Mouse (Mus musculus) MEL-GATA-1-ER (cell line): ENCODE measurements around the gene Olfr493.

Experiments used
- DNase-seq: peaks from one replicate; pipeline ENCODE4 v3.0.0-alpha.2; 2012; ENCODE audit warnings: low read depth; ENCODE audit errors: extremely low read depth

Gene Olfr493

DNA sequence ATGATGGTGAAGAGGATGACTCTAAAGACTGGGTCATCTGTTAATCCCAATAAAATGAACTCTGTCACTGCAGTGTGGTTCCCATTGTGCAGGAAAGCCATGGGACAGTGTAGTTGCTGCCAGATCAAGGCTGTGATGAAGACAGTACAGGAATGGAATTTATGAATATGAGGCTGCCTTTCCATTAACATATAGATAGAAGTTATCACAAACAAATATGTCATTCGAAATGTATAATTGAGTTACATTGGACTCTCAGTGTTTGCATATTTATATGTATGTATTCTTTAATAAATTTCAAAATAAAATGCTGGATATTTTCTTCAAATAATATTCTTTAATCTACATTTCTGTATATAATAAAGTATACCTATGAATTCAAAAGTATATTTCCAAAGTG, at the start of gene Olfr493:
Gene Olfr493 (minus strand): TSS at position 101 of the 400 bp plus-strand sequence.
- DNase-seq = no peak

DNA sequence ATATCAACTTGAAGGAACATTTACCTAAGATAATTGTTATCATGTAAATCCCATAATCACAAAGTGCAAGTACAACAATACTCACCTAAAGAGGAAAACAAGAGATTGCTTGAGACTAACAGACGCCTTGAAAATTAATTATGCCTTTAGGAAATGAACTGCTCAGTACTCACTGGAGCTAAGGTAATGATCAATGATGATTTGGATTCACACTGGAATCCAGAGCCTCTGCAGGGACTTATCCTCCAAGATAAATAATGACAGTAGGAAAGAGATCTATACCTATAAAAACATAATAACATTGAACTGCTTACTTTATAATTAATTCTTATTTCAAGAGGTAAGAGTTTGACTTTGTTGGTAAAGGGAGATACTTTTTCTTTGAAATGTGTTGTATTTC, 46.1 kb upstream of the Olfr493 start, which contains the start of gene Olfr495:
Gene Olfr495 (plus strand): TSS at position 301 of the 400 bp plus-strand sequence.
- DNase-seq = no peak

DNA sequence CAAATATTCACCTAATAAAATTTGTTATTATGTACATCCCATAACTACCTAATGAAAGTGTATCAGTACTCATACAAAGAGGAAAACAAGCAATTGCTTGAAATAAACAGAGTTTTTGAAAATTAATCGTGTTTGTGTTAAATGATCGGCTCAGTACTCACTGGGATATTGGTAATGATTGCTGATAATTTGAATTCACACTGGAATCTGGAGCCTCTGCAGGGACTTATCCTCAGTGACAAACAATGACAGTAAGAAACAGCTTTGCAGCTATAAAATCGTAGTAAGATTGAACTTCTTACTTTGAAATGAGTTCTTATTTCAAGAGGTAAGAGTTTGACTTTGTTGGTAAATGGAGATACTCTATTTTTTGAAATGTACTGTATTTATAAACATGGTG, 18.3 kb upstream of the Olfr493 start, which contains the start of gene Olfr494:
Gene Olfr494 (plus strand): TSS at position 301 of the 400 bp plus-strand sequence.
- no peak for DNase-seq

DNA sequence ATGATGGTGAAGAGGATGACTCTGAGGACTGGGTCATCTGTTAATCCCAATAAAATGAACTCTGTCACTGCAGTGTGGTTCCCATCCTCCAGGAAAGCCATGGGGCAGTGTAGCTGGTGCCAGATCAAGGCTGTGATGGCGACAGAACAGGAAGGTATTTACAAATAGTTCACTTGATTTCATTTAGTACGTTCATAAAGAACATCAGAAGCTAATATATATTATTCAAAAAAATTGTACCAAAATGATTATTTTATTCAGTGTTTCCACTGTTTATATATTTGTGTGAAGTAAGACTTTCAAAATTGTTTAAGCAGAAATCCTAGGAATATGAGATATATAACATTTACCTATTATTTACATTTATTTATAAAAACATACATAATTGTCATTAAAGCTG, 23.2 kb downstream of the Olfr493 start, which contains the start of gene Olfr492:
Gene Olfr492 (minus strand): TSS at position 101 of the 400 bp plus-strand sequence.
- DNase-seq = no peak

DNA sequence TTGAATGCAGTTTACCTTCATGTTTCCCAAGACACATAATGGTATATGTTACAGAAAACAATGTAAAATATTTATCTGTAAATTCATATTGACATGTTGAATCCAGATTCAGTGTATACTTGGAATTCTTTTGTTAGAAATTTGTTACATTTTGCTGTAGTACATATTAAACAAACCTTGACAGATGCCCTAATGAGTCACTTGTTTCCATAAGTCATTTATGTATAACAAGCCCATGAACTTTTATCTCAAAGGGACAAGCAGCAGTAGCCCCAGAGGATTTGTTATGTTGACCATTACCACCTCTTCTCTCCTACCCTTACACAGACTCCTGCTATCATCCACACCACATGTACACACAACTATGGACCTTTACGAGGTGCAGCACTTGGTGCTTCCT, 33.6 kb downstream of the Olfr493 start, which contains the start of gene Olfr491:
Gene Olfr491 (plus strand): TSS at position 301 of the 400 bp plus-strand sequence.
- no peak for DNase-seq
